Mouse (Mus musculus): ENCODE data around the gene Sac3d1.

GRCm38 (mm10) chr19:6073889-6074288 lies 44.6 kb downstream of the Sac3d1 start:
- TF ChIP-seq CTCF (IDR thresholded peaks at IDR 0.05; ENCODE audit: borderline replicate concordance, extremely low read depth, insufficient read depth, insufficient read length) (no peak), POLR2A (IDR thresholded peaks at IDR 0.05; ENCODE audit: borderline replicate concordance, extremely low read depth, insufficient read depth, insufficient read length, poor library complexity, severe bottlenecking) (no peak)

All from brain, embryonic 14.5 days (tissue).